ENCODE assay signal across 15 mouse cellular contexts in genomic region chr1:33604087-33604699, GRCm38 (mm10).
"Had no signal": no experiment of that assay in that cellular context is flagged by ENCODE, and none has a peak within 500 bp of the region (broad histone marks: within the 10 kb centered on the region; RNA-seq: fewer than 3 reads in every experiment).

No protein-coding gene starts in this region.

- ATAC-seq: intestine, embryonic 15.5 days had no signal

- DNase-seq: kidney, adult 18-20 months; kidney, postnatal 10 days; kidney, postnatal 4 days; lung, embryonic 14.5 days; lung, postnatal 10 days; lung, postnatal 4 days; midbrain, embryonic 14.5 days; retina, postnatal 1 day; right cerebral cortex, postnatal 4 days; spleen, adult 18-20 months had no signal

- H3K4me1 ChIP-seq: neural tube, embryonic 12.5 days; stomach, embryonic 15.5 days had no signal

- H3K4me3 ChIP-seq: intestine, embryonic 15.5 days; layer of hippocampus, adult 2 months; limb, embryonic 12.5 days; neural tube, embryonic 12.5 days; stomach, embryonic 15.5 days had no signal

- H3K27ac ChIP-seq: intestine, embryonic 15.5 days; layer of hippocampus, adult 2 months; limb, embryonic 12.5 days; neural tube, embryonic 12.5 days; stomach, embryonic 15.5 days had no signal

- H3K4me2 ChIP-seq: intestine, embryonic 15.5 days; limb, embryonic 12.5 days; lung, embryonic 14.5 days; neural tube, embryonic 12.5 days; stomach, embryonic 15.5 days had no signal

- H3K36me3 ChIP-seq: intestine, embryonic 15.5 days; neural tube, embryonic 12.5 days; stomach, embryonic 15.5 days had no signal

- H3K27me3 ChIP-seq: intestine, embryonic 15.5 days; limb, embryonic 12.5 days; neural tube, embryonic 12.5 days; stomach, embryonic 15.5 days had no signal

- H3K9ac ChIP-seq: intestine, embryonic 15.5 days; limb, embryonic 12.5 days; lung, embryonic 14.5 days; neural tube, embryonic 12.5 days; stomach, embryonic 15.5 days had no signal

- H3K9me3 ChIP-seq: intestine, embryonic 15.5 days; neural tube, embryonic 12.5 days; stomach, embryonic 15.5 days had no signal
